Mouse (Mus musculus) ES-Bruce4 (cell line): Measurements from ENCODE around the gene Hhipl1.

Experiments
- CTCF ChIP-seq: IDR thresholded peaks from one replicate; pipeline ENCODE4 v1.8.1; 2011; ENCODE audit warnings: low read depth, low read length
- EP300 ChIP-seq: IDR thresholded peaks from 2 replicates; pipeline ENCODE4 v1.6.1; 2011; ENCODE audit warnings: low read depth, low read length; ENCODE audit not compliant: insufficient read depth
- POLR2A ChIP-seq: IDR thresholded peaks from one replicate; pipeline ENCODE4 v1.8.1; 2011; ENCODE audit warnings: low read length; ENCODE audit not compliant: insufficient read depth

DNA sequence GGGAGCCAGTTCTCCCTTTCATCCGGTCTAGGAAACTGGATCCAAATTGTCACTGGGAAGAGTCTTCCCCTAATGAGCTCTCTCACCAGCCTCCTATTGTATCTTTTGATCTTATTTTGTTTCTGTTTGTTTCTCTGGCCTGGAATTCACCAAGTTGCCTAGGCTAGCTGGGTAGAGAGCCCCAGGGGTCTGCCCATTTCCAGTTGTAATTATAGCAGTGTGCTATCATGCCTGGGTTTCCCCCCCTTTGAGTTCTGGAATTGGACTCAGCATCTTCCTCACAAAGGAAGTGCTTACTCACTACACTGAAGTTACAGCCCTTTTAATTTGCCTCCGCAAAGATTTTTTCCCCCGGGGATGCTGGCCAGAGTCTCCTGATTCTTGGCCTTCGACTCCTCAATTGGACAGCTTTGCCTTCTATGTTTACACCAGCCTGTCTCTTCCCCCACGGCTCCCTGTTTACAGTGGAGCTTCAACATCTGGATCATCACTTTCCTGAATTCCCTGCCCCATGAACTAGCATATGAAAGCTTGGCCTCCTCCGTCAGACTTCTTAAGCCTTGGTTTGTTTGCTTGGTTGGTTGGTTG, 2.2 kb upstream of the Hhipl1 start:
- TF ChIP-seq CTCF (no peak), POLR2A (no peak), EP300 (no peak)
